Mouse (Mus musculus): ENCODE data around the gene Wdr11.

Gene Wdr11

DNA sequence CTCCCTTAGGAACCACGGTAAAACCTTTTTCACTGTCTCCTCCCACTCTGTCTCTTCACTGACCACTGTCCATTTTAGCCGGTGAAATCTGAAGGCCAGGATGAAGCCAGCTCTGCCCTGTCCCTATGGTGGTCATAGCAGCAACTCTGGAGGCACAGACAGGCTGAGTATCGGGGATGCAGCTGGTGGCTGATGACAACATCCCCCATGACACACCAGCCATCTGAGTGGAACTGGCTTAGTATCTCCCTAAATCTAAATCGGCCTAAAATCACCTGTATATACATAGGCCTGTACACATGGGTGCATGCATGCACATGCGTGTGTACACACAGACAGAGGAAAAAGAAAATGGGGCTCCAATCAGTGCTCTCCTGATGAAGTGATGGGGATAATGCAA lies 93.7 kb downstream of the Wdr11 start:
- peak in 1 of 2 experiments; percentile 14 for DNase-seq (ENCODE audit: low spot score in 2 of 2)
